Mouse (Mus musculus) forebrain, embryonic 15.5 days (tissue): ENCODE measurements around the gene Zbtb16. TPM values are rescaled to one million over a fixed set of nuclear protein-coding genes. Genes with fewer than 3 reads are reported as not detected.

Experiments
- ATAC-seq: fragments of 200-750 bp; cut with Nextera tagmentation; replicated peaks from 2 replicates; pipeline ENCODE4 v1.8.0; 2017; ENCODE audit warnings: mild to moderate bottlenecking, moderate TSS enrichment, moderate library complexity
- H3K27ac ChIP-seq: fragments of 300-500 bp; sonication (generic); replicated peaks from 2 replicates; pipeline ENCODE4 v1.5.1; 2015; ENCODE audit warnings: mild to moderate bottlenecking, inconsistent platforms
- H3K27me3 ChIP-seq: fragments of 300-500 bp; sonication (generic); 2 replicates; pipeline ENCODE4 v1.6.1; 2015; ENCODE audit warnings: inconsistent platforms
- H3K36me3 ChIP-seq: fragments of 300-500 bp; sonication (generic); 2 replicates; pipeline ENCODE4 v1.6.1; 2015; ENCODE audit warnings: mild to moderate bottlenecking, inconsistent platforms
- H3K4me1 ChIP-seq: fragments of 300-500 bp; sonication (generic); 2 replicates; pipeline ENCODE4 v1.6.1; 2015; ENCODE audit warnings: inconsistent platforms
- H3K4me2 ChIP-seq: fragments of 300-500 bp; sonication (generic); replicated peaks from 2 replicates; pipeline ENCODE4 v1.6.1; 2015; ENCODE audit warnings: mild to moderate bottlenecking, inconsistent platforms
- H3K4me3 ChIP-seq: fragments of 300-500 bp; sonication (generic); 2 replicates; pipeline ENCODE4 v1.5.1; 2015; ENCODE audit warnings: mild to moderate bottlenecking, inconsistent platforms
- H3K9ac ChIP-seq: fragments of 300-500 bp; sonication (generic); replicated peaks from 2 replicates; pipeline ENCODE4 v1.6.1; 2015; ENCODE audit warnings: mild to moderate bottlenecking, inconsistent platforms
- H3K9me3 ChIP-seq: fragments of 300-500 bp; sonication (generic); 2 replicates; pipeline ENCODE4 v1.6.1; 2016; ENCODE audit warnings: inconsistent platforms
- WGBS: fragments of 180-500 bp; shearing (Covaris S2); methylation state at CpG from one replicate; pipeline ENCODE4 v1.1.7; 2015; ENCODE audit warnings: mixed read lengths; 5-methylcytosine and 5-hydroxymethylcytosine counted together
- polyA plus RNA-seq: library from polyadenylated mRNA; unstranded; fragments of >200 nt; fragmentation: Nextera tagmentation; extraction: Ambion mirVana; gene quantifications from 2 replicates; pipeline ENCODE4 v1.2.1, GENCODE M21; 2015

The Zbtb16 gene
- polyA plus RNA-seq, 1 experiment from 2014 or later, result 5.2 TPM

- Histone ChIP-seq H3K36me3 (no peaks in the 10 kb centered on the region), H3K9ac (no peak overlapping the region), H3K9me3 (no peaks in the 10 kb centered on the region), H3K27me3 (no peaks in the 10 kb centered on the region), H3K4me2 (no peak overlapping the region), H3K4me3 (no peak overlapping the region), H3K27ac (no peak overlapping the region), H3K4me1 (no peaks in the 10 kb centered on the region)
- ATAC-seq, result no peak
- WGBS, result 92% methylated on average over 8 of the region's 8 CpGs
These were observed 62.3 kb downstream of the Zbtb16 start for GRCm38 (mm10) chr9:48773710-48774109.

- Histone ChIP-seq H3K4me2 (no peak overlapping the region), H3K36me3 (no peaks in the 10 kb centered on the region), H3K9ac (no peak overlapping the region), H3K4me3 (no peak overlapping the region), H3K4me1 (no peaks in the 10 kb centered on the region), H3K27ac (no peak overlapping the region), H3K27me3 (no peaks in the 10 kb centered on the region), H3K9me3 (no peaks in the 10 kb centered on the region)
- no peak for ATAC-seq
- 95% methylated on average over 6 of the region's 6 CpGs for WGBS
These were observed 62.9 kb downstream of the Zbtb16 start for GRCm38 (mm10) chr9:48773130-48773529.

- no peak for ATAC-seq
- Histone ChIP-seq H3K4me2 (no peak overlapping the region), H3K27ac (no peak overlapping the region), H3K4me1 (no peaks in the 10 kb centered on the region), H3K4me3 (no peak overlapping the region), H3K9ac (no peak overlapping the region), H3K36me3 (no peaks in the 10 kb centered on the region), H3K9me3 (no peaks in the 10 kb centered on the region), H3K27me3 (no peaks in the 10 kb centered on the region)
- WGBS, result 91% methylated on average over 6 of the region's 6 CpGs
These were observed 64.5 kb downstream of the Zbtb16 start for GRCm38 (mm10) chr9:48771504-48771903.

- H3K36me3 ChIP-seq, result no peaks in the 10 kb centered on the region
- H3K4me2 ChIP-seq, result no peak overlapping the region
- no peak overlapping the region for H3K9ac ChIP-seq
- H3K9me3 ChIP-seq, result no peaks in the 10 kb centered on the region
- no peak overlapping the region for H3K27ac ChIP-seq
- H3K4me3 ChIP-seq, result no peak overlapping the region
- H3K4me1 ChIP-seq, result no peaks in the 10 kb centered on the region
- no peaks in the 10 kb centered on the region for H3K27me3 ChIP-seq
- no peak for ATAC-seq
- 90% methylated on average over 4 of the region's 4 CpGs for WGBS
These were observed 67.1 kb downstream of the Zbtb16 start for GRCm38 (mm10) chr9:48768965-48769364.

GRCm38 (mm10) chr9:48767666-48768432, 68.2 kb downstream of the Zbtb16 start:
- no peak overlapping the region for H3K4me2 ChIP-seq
- no peaks in the 10 kb centered on the region for H3K4me1 ChIP-seq
- H3K4me3 ChIP-seq, result no peak overlapping the region
- H3K9ac ChIP-seq, result no peak overlapping the region
- H3K27me3 ChIP-seq, result no peaks in the 10 kb centered on the region
- H3K36me3 ChIP-seq, result no peaks in the 10 kb centered on the region
- no peak for ATAC-seq
- 82% methylated on average over 20 of the region's 20 CpGs for WGBS
- H3K27ac ChIP-seq, result no peak overlapping the region
- no peaks in the 10 kb centered on the region for H3K9me3 ChIP-seq

- Histone ChIP-seq H3K36me3 (no peaks in the 10 kb centered on the region), H3K4me1 (peaks cover 9% of the 10 kb centered on the region), H3K27ac (no peak overlapping the region), H3K9me3 (no peaks in the 10 kb centered on the region), H3K4me2 (no peak overlapping the region), H3K9ac (no peak overlapping the region), H3K27me3 (no peaks in the 10 kb centered on the region), H3K4me3 (no peak overlapping the region)
- ATAC-seq, result no peak
These were observed 70.1 kb downstream of the Zbtb16 start for GRCm38 (mm10) chr9:48765927-48766326.

GRCm38 (mm10) chr9:48764311-48764710, 71.7 kb downstream of the Zbtb16 start:
- no peaks in the 10 kb centered on the region for H3K9me3 ChIP-seq
- H3K27me3 ChIP-seq, result no peaks in the 10 kb centered on the region
- H3K4me2 ChIP-seq, result no peak overlapping the region
- no peak overlapping the region for H3K27ac ChIP-seq
- H3K36me3 ChIP-seq, result no peaks in the 10 kb centered on the region
- peaks cover 22% of the 10 kb centered on the region for H3K4me1 ChIP-seq
- H3K4me3 ChIP-seq, result no peak overlapping the region
- H3K9ac ChIP-seq, result no peak overlapping the region
- ATAC-seq, result no peak
- 85% methylated on average over 5 of the region's 5 CpGs for WGBS

GRCm38 (mm10) chr9:48761732-48762637, 74.0 kb downstream of the Zbtb16 start:
- Histone ChIP-seq H3K4me2 (no peak overlapping the region), H3K9ac (no peak overlapping the region), H3K27ac (no peak overlapping the region), H3K36me3 (no peaks in the 10 kb centered on the region), H3K9me3 (no peaks in the 10 kb centered on the region), H3K4me1 (peaks cover 25% of the 10 kb centered on the region), H3K4me3 (no peak overlapping the region), H3K27me3 (no peaks in the 10 kb centered on the region)
- 68% methylated on average over 14 of the region's 14 CpGs for WGBS
- no peak for ATAC-seq

GRCm38 (mm10) chr9:48761175-48761556, 74.9 kb downstream of the Zbtb16 start:
- H3K27ac ChIP-seq, result no peak overlapping the region
- H3K4me3 ChIP-seq, result no peak overlapping the region
- H3K9ac ChIP-seq, result no peak overlapping the region
- no peaks in the 10 kb centered on the region for H3K9me3 ChIP-seq
- H3K36me3 ChIP-seq, result no peaks in the 10 kb centered on the region
- 80% methylated on average over 8 of the region's 8 CpGs for WGBS
- no peaks in the 10 kb centered on the region for H3K27me3 ChIP-seq
- H3K4me2 ChIP-seq, result no peak overlapping the region
- peaks cover 27% of the 10 kb centered on the region for H3K4me1 ChIP-seq
- ATAC-seq, result no peak

- no peak overlapping the region; the same call in 1 of the 2 replicates for H3K4me2 ChIP-seq
- H3K4me1 ChIP-seq, result peaks cover 31% of the 10 kb centered on the region
- H3K36me3 ChIP-seq, result no peaks in the 10 kb centered on the region
- no peaks in the 10 kb centered on the region for H3K27me3 ChIP-seq
- no peaks in the 10 kb centered on the region for H3K9me3 ChIP-seq
- peak overlapping the region; percentile 78 for H3K27ac ChIP-seq
- H3K9ac ChIP-seq, result no peak overlapping the region
- WGBS, result 35% methylated on average over 13 of the region's 13 CpGs
- ATAC-seq, result peak; percentile 82
- no peak overlapping the region for H3K4me3 ChIP-seq
These were observed 75.4 kb downstream of the Zbtb16 start for GRCm38 (mm10) chr9:48760449-48761174.

GRCm38 (mm10) chr9:48759098-48759497, 76.9 kb downstream of the Zbtb16 start:
- no peak for ATAC-seq

More at GRCm38 (mm10) chr9:48759098-48759497, 76.9 kb downstream of the Zbtb16 start:
- Histone ChIP-seq H3K4me3 (no peak overlapping the region), H3K36me3 (no peaks in the 10 kb centered on the region), H3K9ac (no peak overlapping the region), H3K9me3 (no peaks in the 10 kb centered on the region), H3K27me3 (no peaks in the 10 kb centered on the region), H3K4me2 (no peak overlapping the region), H3K27ac (no peak overlapping the region), H3K4me1 (peaks cover 34% of the 10 kb centered on the region)
- 89% methylated on average over 4 of the region's 4 CpGs for WGBS
